Mouse (Mus musculus) gastrocnemius, postnatal 36 days (tissue): ENCODE data around the gene Cep350. TPM values are rescaled to one million over a fixed set of nuclear protein-coding genes. Genes with fewer than 3 reads are reported as not detected.
"Not testable (repeated sequence)": the region's sequence is repeated elsewhere in the genome, so short reads cannot be mapped to it uniquely, and the experiment has no call there.

Experiments used
- DNase-seq, 2 experiments: peaks; one replicate each; pipeline ENCODE4 v3.0.0; 2022
- intact Hi-C: fragments of 180-260 bp; cut with DNase I; formaldehyde crosslinking; loops from one replicate; pipeline ENCODE4 v1.15.1; 2025
- total RNA-seq, 2 experiments: library from RNA; stranded (reverse); gene quantifications; 2 replicates each; pipeline ENCODE4 v1.2.3; 2021

Cep350 gene
- total RNA-seq, 2 experiments from 2014 or later = 34.3 to 35.2 TPM

- intact Hi-C loops = no loop called here
- DNase-seq = no peak
Measured at GRCm38 (mm10) chr1:155903561-155903960, 69.5 kb downstream of the Cep350 start.

GRCm38 (mm10) chr1:155901348-155901747 lies 71.7 kb downstream of the Cep350 start:
- DNase-seq = no peak
- intact Hi-C loops = no loop called here

GRCm38 (mm10) chr1:155894382-155894781 lies 78.7 kb downstream of the Cep350 start:
- intact Hi-C loops = no loop called here
- DNase-seq = no peak

GRCm38 (mm10) chr1:155886846-155887245 lies 86.2 kb downstream of the Cep350 start:
- intact Hi-C loops = no loop called here
- DNase-seq = no peak

- intact Hi-C loops, DNase-seq: not testable (repeated sequence)
Measured at GRCm38 (mm10) chr1:155882646-155883231, 90.3 kb downstream of the Cep350 start.

- no peak for DNase-seq
Measured at GRCm38 (mm10) chr1:155879596-155879995, 93.5 kb downstream of the Cep350 start.

GRCm38 (mm10) chr1:155862967-155863366 lies 110.1 kb downstream of the Cep350 start:
- intact Hi-C loops = no loop called here
- no peak for DNase-seq

More at GRCm38 (mm10) chr1:155879596-155879995, 93.5 kb downstream of the Cep350 start:
- intact Hi-C loops = no loop called here

- DNase-seq = no peak
- intact Hi-C loops = no loop called here
Measured at GRCm38 (mm10) chr1:155854926-155855702, 117.9 kb downstream of the Cep350 start.

- intact Hi-C loops = no loop called here
- no peak for DNase-seq
Measured at GRCm38 (mm10) chr1:155853009-155853408, 120.0 kb downstream of the Cep350 start.

- intact Hi-C loops = no loop called here
- DNase-seq = no peak
Measured at GRCm38 (mm10) chr1:155844235-155844634, 128.8 kb downstream of the Cep350 start.

- DNase-seq = no peak
- intact Hi-C loops = no loop called here
Measured at GRCm38 (mm10) chr1:155843538-155843937, 129.5 kb downstream of the Cep350 start.

GRCm38 (mm10) chr1:155835667-155836066 lies 137.4 kb downstream of the Cep350 start:
- intact Hi-C loops = no loop called here
- DNase-seq = no peak

GRCm38 (mm10) chr1:155833610-155834009 lies 139.4 kb downstream of the Cep350 start:
- DNase-seq = no peak
- intact Hi-C loops = no loop called here

- no peak for DNase-seq
- intact Hi-C loops = no loop called here
Measured at GRCm38 (mm10) chr1:155831958-155832357, 141.1 kb downstream of the Cep350 start.

- DNase-seq = no peak
- intact Hi-C loops = no loop called here
Measured at GRCm38 (mm10) chr1:155830861-155831260, 142.2 kb downstream of the Cep350 start.

GRCm38 (mm10) chr1:155827703-155828295 lies 145.3 kb downstream of the Cep350 start:
- no peak for DNase-seq
- intact Hi-C loops = no loop called here

GRCm38 (mm10) chr1:155826803-155827395 lies 146.2 kb downstream of the Cep350 start:
- no peak for DNase-seq
- intact Hi-C loops = no loop called here

- intact Hi-C loops = no loop called here
- no peak for DNase-seq
Measured at GRCm38 (mm10) chr1:155825940-155826716, 146.9 kb downstream of the Cep350 start.

GRCm38 (mm10) chr1:155820646-155821045 lies 152.4 kb downstream of the Cep350 start:
- no peak for DNase-seq
- intact Hi-C loops = no loop called here

GRCm38 (mm10) chr1:155816167-155816566 lies 156.9 kb downstream of the Cep350 start:
- DNase-seq = no peak
- intact Hi-C loops = no loop called here
